Mouse (Mus musculus) erythroblast, adult 5-6 weeks (primary cell): ENCODE results near the gene Pde11a. TPM values are rescaled to one million over a fixed set of nuclear protein-coding genes. Genes with fewer than 3 reads are reported as not detected.
A peak's percentile ranks its signal among the peaks of the same experiment; 100 is the strongest.
"Not testable (repeated sequence)": the region's sequence is repeated elsewhere in the genome, so short reads cannot be mapped to it uniquely, and the experiment has no call there.

ENCODE experiments used
- ATAC-seq: replicated peaks from 2 replicates; pipeline ENCODE4 v1.8.0; 2016; ENCODE audit warnings: moderate number of reproducible peaks, mild to moderate bottlenecking, moderate TSS enrichment, inconsistent platforms; ENCODE audit not compliant: poor library complexity, low FRiP score, severe bottlenecking
- total RNA-seq, 2 experiments: library from RNA; stranded (forward) in 1 of 2; stranded (reverse) in 1 of 2; fragments of 150-400 nt in 1 of 2; fragments of 200-764, 138-1000 nt in 1 of 2; gene quantifications; 2 replicates each; pipeline versions ENCODE4 v1.2.3 to v1.2.4; 2015 to 2017; ENCODE audit warnings: low replicate concordance in 2 of 2

Gene Pde11a
- total RNA-seq, 2 experiments from 2014 or later = not detected

DNA sequence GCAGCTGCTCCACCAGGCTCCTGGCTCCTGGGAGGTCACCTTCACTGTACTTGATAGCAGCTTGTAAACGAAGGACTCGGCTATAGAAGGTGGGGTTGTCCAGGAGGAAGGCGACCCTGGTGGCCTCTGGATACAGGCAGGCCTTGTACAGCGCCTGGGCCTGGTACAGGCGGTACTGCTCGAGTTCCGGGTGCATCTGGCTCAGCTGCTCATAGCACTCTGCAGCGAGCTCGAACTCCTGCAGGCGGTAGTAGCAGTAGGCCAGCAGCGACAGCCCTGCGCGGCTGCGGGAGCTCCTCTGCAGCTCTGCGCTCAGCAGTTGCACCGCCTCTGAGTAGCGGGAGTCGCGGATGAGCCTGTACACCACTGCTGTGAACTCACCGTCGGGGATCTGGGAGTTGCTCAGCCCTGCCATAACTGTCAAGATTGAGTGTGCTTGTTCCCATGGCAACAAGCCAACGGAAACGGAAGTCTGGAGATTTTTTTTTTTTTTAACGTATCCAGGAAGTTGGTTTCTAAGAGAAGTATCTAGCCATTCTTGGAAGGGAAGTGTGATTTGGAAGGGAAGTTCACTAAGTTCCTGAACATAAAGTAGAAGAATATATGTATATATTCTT, 360.7 kb downstream of the Pde11a start, which contains the start of gene Ttc30a2:
Gene Ttc30a2, minus strand, starts transcription at position 419 of the 617 bp plus-strand sequence.
- peak; percentile 52 for ATAC-seq

GRCm38 (mm10) chr2:75976070-75976469, 362.5 kb downstream of the Pde11a start:
- ATAC-seq = not testable (repeated sequence)

- no peak for ATAC-seq
These were observed 364.4 kb downstream of the Pde11a start for GRCm38 (mm10) chr2:75974131-75974530.

DNA sequence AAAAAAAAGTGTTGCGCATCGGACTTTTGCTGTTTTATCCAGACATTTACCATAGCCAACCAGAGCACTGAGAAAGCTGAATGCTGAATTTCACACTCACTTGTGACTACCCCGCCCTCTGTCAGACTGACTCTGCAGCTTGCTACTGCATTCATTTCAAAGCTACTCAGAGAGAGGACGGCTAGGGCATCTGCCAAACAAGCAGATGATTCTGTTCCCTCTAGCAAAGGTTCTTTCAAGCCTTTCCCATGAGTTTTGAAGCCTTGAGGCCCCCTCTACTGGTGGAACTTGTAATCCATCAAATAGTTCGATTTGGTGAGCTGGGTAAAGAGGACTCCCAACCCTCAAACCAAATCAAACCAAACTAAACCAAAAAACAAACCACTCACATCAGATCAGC, 373.6 kb downstream of the Pde11a start:
- ATAC-seq = no peak

- no peak for ATAC-seq
These were observed 374.1 kb downstream of the Pde11a start for GRCm38 (mm10) chr2:75964512-75964911.

GRCm38 (mm10) chr2:75964051-75964450, 374.5 kb downstream of the Pde11a start:
- ATAC-seq = no peak

GRCm38 (mm10) chr2:75963211-75963840, 375.2 kb downstream of the Pde11a start:
- ATAC-seq = no peak

DNA sequence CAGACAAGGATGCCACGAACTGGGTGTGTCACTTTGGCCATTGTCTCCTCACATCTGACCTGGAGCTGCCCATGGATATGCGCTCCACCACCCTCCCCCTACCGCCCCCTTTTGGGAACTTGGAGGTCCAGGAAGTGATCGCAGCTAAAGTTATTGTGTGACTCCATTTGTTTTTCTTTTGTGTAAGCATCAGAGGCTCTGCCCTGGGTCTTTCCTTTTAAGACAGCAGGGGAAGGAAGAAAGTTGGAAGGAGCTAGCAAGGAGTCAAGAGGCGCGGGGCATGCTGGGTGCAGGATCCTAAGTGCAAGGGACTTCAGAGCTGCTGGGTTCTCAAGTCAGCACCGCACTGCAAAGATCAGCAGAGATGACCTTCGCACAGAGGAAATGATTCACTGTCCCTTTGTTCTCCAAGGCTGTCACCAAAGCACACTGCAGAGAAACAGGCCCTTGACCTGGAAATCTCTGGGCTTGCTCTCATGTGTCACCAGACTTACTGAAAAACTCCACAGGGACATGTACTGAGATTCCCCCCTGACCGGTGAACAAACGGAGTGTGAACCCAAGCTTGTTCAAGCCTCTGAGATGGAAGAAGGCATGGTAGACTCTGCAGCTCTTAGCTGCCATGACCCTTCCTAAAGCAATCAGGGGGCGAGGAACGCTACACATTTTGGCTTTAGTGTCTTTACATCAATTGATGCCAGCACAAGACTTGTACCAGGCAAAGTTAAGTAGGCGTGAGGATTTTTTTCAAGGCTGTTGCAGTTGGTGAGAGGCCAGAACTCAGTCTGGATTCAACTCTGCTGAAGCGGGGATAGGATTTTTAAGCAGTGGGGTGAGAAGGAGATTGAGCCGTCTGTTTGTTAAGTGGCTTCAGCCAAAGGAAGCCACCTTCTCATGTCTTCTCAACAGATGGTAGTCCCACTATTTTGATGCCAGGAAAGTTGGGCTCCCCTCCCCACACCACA, 377.9 kb downstream of the Pde11a start:
- no peak for ATAC-seq

GRCm38 (mm10) chr2:75959850-75960365, 378.7 kb downstream of the Pde11a start:
- ATAC-seq = no peak

DNA sequence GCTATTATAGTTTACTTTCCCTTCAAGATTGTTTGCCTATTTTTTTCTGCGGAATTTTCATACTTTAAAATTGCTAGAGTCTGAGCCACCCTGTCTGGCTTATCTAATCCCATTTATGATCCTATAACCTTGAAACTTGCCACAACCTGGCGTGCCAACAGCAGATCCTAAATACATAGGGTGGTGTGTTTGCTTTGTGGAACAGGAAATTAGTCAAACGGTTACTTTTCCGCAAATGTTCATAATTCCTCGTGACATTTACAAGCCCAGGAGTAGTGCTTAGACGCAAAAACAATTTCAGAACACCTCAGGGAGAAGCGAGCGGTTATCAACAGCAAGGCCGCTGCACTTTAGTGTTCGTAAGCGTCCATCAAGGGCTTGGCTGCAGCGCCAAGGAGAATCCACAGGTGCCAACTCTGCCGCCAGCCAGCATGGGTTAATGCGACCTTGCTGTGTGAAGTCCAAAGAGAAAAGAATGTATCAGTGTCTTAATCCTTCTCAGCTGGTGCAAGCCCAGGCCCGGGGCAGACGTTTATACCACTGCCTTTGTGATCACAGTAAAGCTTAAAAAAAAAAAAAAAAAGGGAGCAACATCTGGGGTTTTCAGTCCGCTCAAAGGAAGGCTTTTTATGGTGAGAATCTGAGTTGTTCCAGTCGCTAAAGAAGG, 379.3 kb downstream of the Pde11a start:
- ATAC-seq = no peak

- no peak for ATAC-seq
These were observed 382.9 kb downstream of the Pde11a start for GRCm38 (mm10) chr2:75955709-75956108.

DNA sequence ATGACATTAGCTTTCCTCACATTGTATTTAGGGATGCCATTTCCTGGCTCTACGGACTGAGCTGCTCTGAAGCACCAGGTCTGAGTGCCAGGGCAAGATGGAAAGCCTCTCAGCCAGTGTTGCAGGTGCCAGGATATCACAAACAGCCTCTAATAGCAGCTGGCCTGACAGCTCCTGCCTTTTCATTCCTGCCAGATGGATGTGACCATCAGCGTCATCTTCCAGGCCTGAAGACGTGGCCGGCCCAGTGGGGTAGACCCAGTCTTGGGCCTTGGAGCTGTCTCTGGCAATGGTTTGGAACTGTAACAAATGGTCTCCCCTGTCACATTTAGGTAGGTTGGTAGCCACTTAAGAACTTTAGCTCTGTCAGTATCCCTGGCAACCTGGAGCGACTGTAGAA, 385.3 kb downstream of the Pde11a start:
- ATAC-seq = no peak

GRCm38 (mm10) chr2:75950685-75951084, 387.9 kb downstream of the Pde11a start:
- no peak for ATAC-seq

Other genes starting within 250 kb of the Pde11a start
- gene Cyct, start 21.7 kb upstream of the Pde11a start, total RNA-seq (2015; ENCODE audit: low replicate concordance) = not detected in 2 replicates
- not detected in 2 replicates for gene Cyct, start 21.7 kb upstream of the Pde11a start, total RNA-seq (2017; ENCODE audit: low replicate concordance)
- 1.3 and 4.4 TPM in 2 replicates for gene Rbm45, start 31.2 kb upstream of the Pde11a start, total RNA-seq (2015; ENCODE audit: low replicate concordance)
- 12.0 and 17.1 TPM in 2 replicates for gene Rbm45, start 31.2 kb upstream of the Pde11a start, total RNA-seq (2017; ENCODE audit: low replicate concordance)
- not detected in 2 replicates for gene Osbpl6, start 67.7 kb upstream of the Pde11a start, total RNA-seq (2015; ENCODE audit: low replicate concordance)
- 0.14 TPM in 1 of 2 replicates, not detected in the other for gene Osbpl6, start 67.7 kb upstream of the Pde11a start, total RNA-seq (2017; ENCODE audit: low replicate concordance)